Mouse (Mus musculus): ENCODE results near the gene Them7.

- no peak for TF ChIP-seq CTCF (IDR thresholded peaks at IDR 0.05; ENCODE audit: low read depth, low read length)
- TF ChIP-seq GATA1 (IDR thresholded peaks at IDR 0.05; ENCODE audit: borderline replicate concordance, low read length): no peak
These were observed at the start of gene Them7 for GRCm38 (mm10) chr2:105224134-105224986.
